Mouse (Mus musculus) adrenal gland, adult (tissue): Measurements from ENCODE around the gene Rdh8.
A peak's percentile ranks its signal among the peaks of the same experiment; 100 is the strongest.
"Not testable (repeated sequence)": the region's sequence is repeated elsewhere in the genome, so short reads cannot be mapped to it uniquely, and the experiment has no call there.

Experiments
- DNase-seq, 2 experiments: peaks; one replicate each; pipeline ENCODE4 v3.0.0; 2022 to 2023; ENCODE audit warnings: low spot score in 1 of 2; ENCODE audit not compliant: inconsistent age in 2 of 2

Gene Rdh8

DNA sequence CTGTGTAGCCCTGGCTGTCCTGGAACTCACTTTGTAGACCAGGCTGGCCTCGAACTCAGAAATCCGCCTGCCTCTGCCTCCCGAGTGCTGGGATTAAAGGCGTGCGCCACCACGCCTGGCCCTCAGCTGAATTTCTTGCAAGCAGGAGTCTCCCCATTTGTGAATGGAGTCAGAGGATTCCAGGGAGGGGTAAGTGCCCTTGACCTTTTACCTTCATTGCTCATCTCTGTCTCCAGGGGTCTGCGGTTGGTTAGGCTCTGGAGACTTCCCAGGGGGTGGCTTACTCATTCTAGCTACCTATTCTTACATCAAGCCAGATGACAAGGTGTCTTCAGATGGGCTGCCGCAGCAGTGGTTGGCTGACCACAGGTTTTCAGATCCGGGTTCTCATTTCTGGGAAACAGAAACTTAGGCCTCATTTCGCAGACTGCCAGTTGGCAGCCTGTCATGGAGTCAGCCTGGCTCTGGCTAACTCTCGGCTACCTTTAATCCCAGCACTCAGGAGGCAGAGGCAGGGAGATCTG, 17.2 kb downstream of the Rdh8 start:
- DNase-seq = not testable (repeated sequence)

GRCm38 (mm10) chr9:20837184-20837947, 19.1 kb downstream of the Rdh8 start:
- DNase-seq = no peak

GRCm38 (mm10) chr9:20838931-20839330, 20.6 kb downstream of the Rdh8 start:
- DNase-seq = no peak

- DNase-seq = no peak
Measured at GRCm38 (mm10) chr9:20842211-20842610, 23.9 kb downstream of the Rdh8 start.

GRCm38 (mm10) chr9:20842670-20843069, 24.4 kb downstream of the Rdh8 start:
- DNase-seq = peak in 1 of 2 experiments; percentile 79

DNA sequence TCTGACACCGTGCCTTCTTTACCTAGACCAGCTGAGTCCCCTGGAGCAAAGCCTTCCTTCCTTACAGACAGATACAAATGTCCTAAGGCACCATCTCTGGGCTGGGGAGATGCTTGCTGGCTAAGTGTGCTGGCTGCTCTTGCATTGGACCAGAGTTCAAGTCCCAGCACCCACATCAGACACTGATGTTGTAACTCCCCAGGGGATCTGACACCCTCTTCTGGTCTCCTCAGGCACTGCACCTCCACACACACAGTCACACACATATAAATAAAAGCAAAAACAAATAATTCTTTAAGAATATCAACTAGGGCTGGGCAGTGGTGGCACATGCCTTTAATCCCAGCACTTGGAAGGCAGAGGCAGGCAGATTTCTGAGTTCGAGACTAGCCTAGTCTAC, 31.9 kb downstream of the Rdh8 start:
- DNase-seq = no peak

GRCm38 (mm10) chr9:20857131-20857530, 38.8 kb downstream of the Rdh8 start:
- DNase-seq = peak; percentile 32 to 79

DNA sequence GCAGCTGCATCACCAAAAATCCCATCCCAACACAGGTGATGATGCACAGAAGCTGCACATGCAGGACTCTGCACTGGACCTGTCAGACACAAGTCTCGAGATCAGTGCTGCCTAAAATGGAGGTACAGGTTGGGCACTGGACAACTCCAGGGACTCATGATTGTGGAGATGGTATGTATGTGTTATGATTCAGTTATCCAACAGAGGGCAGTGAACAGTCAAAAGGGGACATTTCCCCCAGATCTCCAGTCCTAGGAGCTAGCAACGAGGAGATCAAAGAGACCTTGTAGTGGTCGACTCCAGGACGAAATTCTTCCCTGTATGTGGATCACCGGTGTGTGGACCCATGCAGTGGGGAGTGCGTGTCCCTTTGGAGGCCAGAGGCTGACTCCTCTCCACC, 41.6 kb downstream of the Rdh8 start:
- no peak for DNase-seq

DNA sequence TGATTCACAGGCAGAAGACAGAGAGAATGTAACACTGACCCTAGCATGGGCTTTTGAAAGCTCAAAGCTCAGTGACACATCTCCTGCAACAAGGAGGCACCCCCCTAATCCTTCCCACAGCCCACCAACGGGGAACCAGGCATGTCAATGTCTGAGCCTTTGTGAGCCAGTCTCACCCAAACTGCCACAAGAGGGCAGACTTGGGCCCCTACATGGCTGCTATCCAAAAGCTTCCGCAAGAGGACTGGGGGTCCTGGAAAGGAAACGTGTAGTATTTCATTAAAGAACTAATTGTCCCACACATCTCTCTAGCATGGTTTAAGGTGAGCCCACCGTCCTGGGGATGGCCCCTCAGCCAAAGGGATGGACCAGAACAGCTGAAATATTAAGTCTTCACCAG, 43.5 kb downstream of the Rdh8 start:
- peak in 1 of 2 experiments; percentile 61 for DNase-seq

GRCm38 (mm10) chr9:20862225-20862624, 43.9 kb downstream of the Rdh8 start:
- no peak for DNase-seq

DNA sequence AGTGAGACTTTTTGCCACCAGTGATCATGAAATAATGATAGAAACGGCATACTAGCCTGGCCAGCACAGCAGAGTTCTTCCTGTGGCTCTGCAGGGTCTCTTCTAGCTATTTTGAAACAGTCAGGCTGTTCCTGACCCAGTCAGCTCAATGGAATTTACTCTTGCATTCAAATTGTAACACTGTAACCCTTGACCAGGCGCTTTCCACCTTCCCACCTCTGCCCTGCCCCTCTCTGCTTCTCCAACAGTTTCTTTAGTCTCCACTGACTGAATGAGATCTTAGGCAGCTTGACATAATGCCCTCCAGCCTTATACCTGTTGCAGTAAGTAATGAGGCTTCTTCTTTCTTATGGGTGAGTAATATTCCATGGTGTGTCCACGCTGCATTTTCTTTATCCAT, 48.6 kb downstream of the Rdh8 start:
- DNase-seq = no peak

DNA sequence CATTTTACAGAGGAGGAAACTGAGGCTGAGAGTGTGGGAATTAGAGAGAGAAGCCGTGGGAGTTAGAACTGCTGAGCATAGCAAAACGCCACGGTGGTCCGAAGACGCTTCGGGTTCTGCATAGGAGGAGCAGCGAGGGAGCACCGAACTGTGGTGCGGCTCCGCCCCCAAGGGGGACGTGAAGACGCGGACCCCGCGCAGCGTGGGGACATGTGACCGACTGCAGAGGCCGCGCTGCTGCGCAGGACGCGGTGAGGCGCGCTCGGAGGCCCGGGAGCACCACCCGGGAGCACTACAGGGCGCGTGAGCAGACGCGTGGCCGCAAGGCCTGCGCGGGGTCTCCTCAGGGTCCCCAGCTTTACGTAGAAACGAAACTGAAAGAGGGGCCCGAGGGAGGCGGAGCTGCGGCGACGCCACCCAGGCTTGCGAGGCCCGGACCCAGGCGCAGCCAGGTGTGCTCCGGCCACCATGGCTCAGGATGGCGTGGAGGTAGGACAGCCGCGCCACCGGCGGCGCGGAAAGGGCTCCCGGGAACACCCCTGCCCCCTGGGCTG, 50.2 kb downstream of the Rdh8 start, which contains the start of gene A230050P20Rik:
Gene A230050P20Rik (plus strand): TSS at position 195 of the 554 bp plus-strand sequence.
- peak; percentile 77 to 86 for DNase-seq

DNA sequence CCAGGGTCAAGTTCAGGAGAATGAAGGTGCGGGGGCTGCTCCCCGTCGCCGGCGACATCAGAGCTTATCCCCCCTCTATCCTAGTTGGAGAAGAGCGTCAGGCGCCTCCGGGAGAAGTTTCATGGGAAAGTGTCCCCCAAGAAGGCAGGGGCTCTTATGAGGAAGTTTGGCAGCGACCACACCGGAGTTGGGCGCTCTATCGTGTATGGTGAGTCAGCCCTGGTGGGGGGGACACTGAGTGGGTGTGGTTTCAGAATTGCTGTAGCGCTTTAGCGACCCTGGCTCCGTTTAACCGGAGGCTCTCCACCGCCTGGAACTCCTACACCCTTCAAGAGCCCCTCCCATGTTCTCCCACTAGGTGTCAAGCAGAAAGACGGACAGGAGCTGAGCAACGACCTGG, 50.9 kb downstream of the Rdh8 start:
- peak; percentile 40 to 73 for DNase-seq

- DNase-seq = peak in 1 of 2 experiments; percentile 26
Measured at GRCm38 (mm10) chr9:20870211-20871173, 52.2 kb downstream of the Rdh8 start.

- no peak for DNase-seq
Measured at GRCm38 (mm10) chr9:20872991-20873390, 54.7 kb downstream of the Rdh8 start.

DNA sequence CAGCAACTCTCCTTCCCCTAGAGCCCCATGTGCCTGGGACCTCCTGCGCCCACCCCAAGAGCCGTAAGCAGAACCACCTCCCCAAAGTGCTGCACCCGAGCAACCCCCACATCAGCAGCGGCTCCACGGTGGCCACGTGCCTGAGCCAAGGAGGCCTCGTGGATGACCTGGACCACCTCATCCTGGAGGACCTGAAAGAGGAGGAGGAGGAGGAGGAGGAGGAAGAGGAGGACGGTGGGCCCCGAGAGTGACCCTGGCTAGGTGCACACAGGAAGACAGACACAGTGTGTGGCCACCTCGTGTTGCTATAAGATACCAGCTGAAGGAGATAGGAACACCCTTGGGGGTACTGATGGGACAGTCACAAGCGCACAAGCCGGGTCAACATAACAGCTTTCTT, 55.2 kb downstream of the Rdh8 start:
- DNase-seq = no peak

DNA sequence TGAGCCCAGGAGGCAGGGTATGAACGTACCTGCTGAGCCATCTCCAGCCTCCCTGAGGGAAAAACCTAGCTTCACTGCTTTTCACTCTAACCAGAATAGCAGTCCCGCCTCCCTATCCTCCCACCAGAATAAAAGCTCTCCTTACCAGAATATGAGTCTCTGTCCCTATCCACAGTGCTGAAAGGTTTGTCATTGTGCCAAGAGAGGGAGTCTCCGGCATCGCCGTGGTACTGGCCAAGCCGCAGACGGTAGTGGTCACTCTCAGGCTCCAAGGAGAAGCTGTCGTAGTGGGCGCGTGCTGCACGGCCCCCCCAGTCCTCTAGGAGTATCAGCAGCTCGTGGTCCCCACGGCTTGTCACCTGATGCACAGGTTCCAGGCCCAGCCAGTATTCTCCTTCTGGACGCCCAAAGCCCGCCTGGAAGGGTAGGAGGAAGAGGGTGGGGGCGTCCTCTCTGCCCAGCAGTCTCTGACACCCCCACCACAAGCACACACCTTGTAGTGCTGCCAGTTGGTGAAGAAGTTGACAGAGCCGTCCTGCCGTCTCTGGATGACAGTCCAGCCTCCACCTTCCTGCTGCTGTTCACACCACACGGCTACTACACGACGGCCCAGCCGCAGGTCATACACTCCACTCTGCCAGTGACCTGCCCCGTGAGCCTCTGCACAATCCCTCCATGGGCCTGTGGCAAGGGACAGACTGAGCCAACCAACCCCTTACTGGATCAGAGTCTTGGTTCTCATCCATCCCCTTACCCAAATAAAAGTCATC, 56.9 kb downstream of the Rdh8 start:
- peak; percentile 34 to 47 for DNase-seq
